Mouse (Mus musculus): Measurements from ENCODE around the gene BC048679. TPM values are rescaled to one million over a fixed set of nuclear protein-coding genes. Genes with fewer than 3 reads are reported as not detected.
A peak's percentile ranks its signal among the peaks of the same experiment; 100 is the strongest.

The BC048679 gene
- polyA plus RNA-seq, 2 experiments = not detected

DNA sequence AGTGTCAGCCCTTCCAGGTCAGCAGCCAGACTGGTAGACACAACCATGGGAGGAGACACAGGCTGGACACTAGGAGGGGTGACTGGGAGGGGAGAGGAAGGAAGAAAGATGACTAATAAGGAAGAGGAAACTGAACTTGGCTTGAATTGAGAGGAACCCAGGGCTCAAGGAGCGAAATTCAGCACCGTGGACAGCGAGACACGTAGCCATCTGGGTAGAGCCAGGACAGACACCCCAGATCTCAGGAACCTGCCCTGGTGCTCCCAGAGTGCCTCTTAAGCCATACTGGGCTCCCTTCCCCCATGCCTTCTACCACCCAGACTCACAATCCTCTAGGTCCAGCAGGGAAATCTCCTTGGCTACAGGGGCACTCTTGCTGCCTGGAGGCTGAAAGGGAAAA lies 34.0 kb downstream of the BC048679 start:
- no peak overlapping the region for H3K9ac ChIP-seq (replicated peaks)
- no peak overlapping the region for H3K4me3 ChIP-seq (ENCODE audit: insufficient read depth in 1 of 2, low read depth in 2 of 2, low read length in 2 of 2)
- no peak for TF ChIP-seq EP300 (IDR thresholded peaks at IDR 0.05; ENCODE audit: low read depth)
- no peak for TF ChIP-seq CTCF (IDR thresholded peaks at IDR 0.05; ENCODE audit: low read depth)
- DNase-seq (ENCODE audit: low read depth in 3 of 3, low spot score in 3 of 3) (peak; percentile 3 to 12 (median 7)), ATAC-seq (ENCODE audit: insufficient read depth) (no peak)
- 0% methylated on average over 4 of the region's 4 CpGs for WGBS (ENCODE audit: insufficient replicate concordance)
- no peaks in the 10 kb centered on the region for H3K27me3 ChIP-seq (ENCODE audit: control insufficient read depth, insufficient read depth, low read length)
- H3K9me3 ChIP-seq (ENCODE audit: control insufficient read depth, low read length) = no peaks in the 10 kb centered on the region
- no peak overlapping the region for H3K27ac ChIP-seq
- H3K4me1 ChIP-seq (replicated peaks; ENCODE audit: control insufficient read depth in 2 of 2, insufficient read depth in 2 of 2, low read length in 1 of 2) = no peaks in the 10 kb centered on the region
- no peak overlapping the region for H3K4me2 ChIP-seq (ENCODE audit: low read depth)
- no peaks in the 10 kb centered on the region for H3K36me3 ChIP-seq (replicated peaks; ENCODE audit: control insufficient read depth, insufficient read depth, low read depth)

GRCm38 (mm10) chr7:81462815-81463214 lies 35.3 kb downstream of the BC048679 start:
- TF ChIP-seq EP300 (IDR thresholded peaks at IDR 0.05; ENCODE audit: low read depth) (no peak), CTCF (IDR thresholded peaks at IDR 0.05; ENCODE audit: low read depth) (no peak)
- no peak overlapping the region for H3K4me3 ChIP-seq (ENCODE audit: insufficient read depth in 1 of 2, low read depth in 2 of 2, low read length in 2 of 2)
- H3K9ac ChIP-seq (replicated peaks) = no peak overlapping the region
- H3K36me3 ChIP-seq (replicated peaks; ENCODE audit: control insufficient read depth, insufficient read depth, low read depth) = no peaks in the 10 kb centered on the region
- H3K9me3 ChIP-seq (ENCODE audit: control insufficient read depth, low read length) = no peaks in the 10 kb centered on the region
- no peak for DNase-seq (ENCODE audit: low read depth in 3 of 3, low spot score in 3 of 3)
- no peak overlapping the region for H3K4me2 ChIP-seq (ENCODE audit: low read depth)
- no peak for ATAC-seq (ENCODE audit: insufficient read depth)
- whole genome bisulfite sequencing (ENCODE audit: insufficient replicate concordance) = 52% methylated on average over 3 of the region's 3 CpGs
- H3K27me3 ChIP-seq (ENCODE audit: control insufficient read depth, insufficient read depth, low read length) = no peaks in the 10 kb centered on the region; the same call in 1 of the 2 replicates
- no peak overlapping the region for H3K27ac ChIP-seq
- no peaks in the 10 kb centered on the region for H3K4me1 ChIP-seq (replicated peaks; ENCODE audit: control insufficient read depth in 2 of 2, insufficient read depth in 2 of 2, low read length in 1 of 2)

- H3K9me3 ChIP-seq (ENCODE audit: control insufficient read depth, low read length) = no peaks in the 10 kb centered on the region
- no peak within 1 kb of the TSS for H3K9ac ChIP-seq (replicated peaks)
- 4% methylated on average over 28 of the region's 28 CpGs for WGBS (ENCODE audit: insufficient replicate concordance)
- no peak for DNase-seq (ENCODE audit: low read depth in 3 of 3, low spot score in 3 of 3)
- peaks cover 58% of the 10 kb centered on the region for H3K27me3 ChIP-seq (ENCODE audit: control insufficient read depth, insufficient read depth, low read length)
- H3K4me2 ChIP-seq (ENCODE audit: low read depth) = peak within 1 kb of the TSS; percentile 43
- peak within 1 kb of the TSS; percentile 8 to 19; a peak in 2 of 4 replicates for H3K4me3 ChIP-seq (ENCODE audit: insufficient read depth in 1 of 2, low read depth in 2 of 2, low read length in 2 of 2)
- H3K27ac ChIP-seq = no peak within 1 kb of the TSS
- no peaks in the 10 kb centered on the region for H3K4me1 ChIP-seq (replicated peaks; ENCODE audit: control insufficient read depth in 2 of 2, insufficient read depth in 2 of 2, low read length in 1 of 2)
- no peaks in the 10 kb centered on the region for H3K36me3 ChIP-seq (replicated peaks; ENCODE audit: control insufficient read depth, insufficient read depth, low read depth)
- no peak for ATAC-seq (ENCODE audit: insufficient read depth)
- no peak for TF ChIP-seq EP300 (IDR thresholded peaks at IDR 0.05; ENCODE audit: low read depth)
- no peak for TF ChIP-seq CTCF (IDR thresholded peaks at IDR 0.05; ENCODE audit: low read depth)
Measured at GRCm38 (mm10) chr7:81455155-81455651, 42.9 kb downstream of the BC048679 start, which contains the start of gene Cpeb1. Gene Cpeb1, minus strand, starts transcription at chr7:81455465.

GRCm38 (mm10) chr7:81454331-81455039 lies 43.6 kb downstream of the BC048679 start:
- Histone ChIP-seq H3K36me3 (replicated peaks; ENCODE audit: control insufficient read depth, insufficient read depth, low read depth) (no peaks in the 10 kb centered on the region), H3K9me3 (ENCODE audit: control insufficient read depth, low read length) (no peaks in the 10 kb centered on the region), H3K4me3 (ENCODE audit: insufficient read depth in 1 of 2, low read depth in 2 of 2, low read length in 2 of 2) (peak overlapping the region in 1 of 2 experiments; percentile 19; a peak in 2 of 4 replicates), H3K27me3 (ENCODE audit: control insufficient read depth, insufficient read depth, low read length) (peaks cover 58% of the 10 kb centered on the region), H3K9ac (replicated peaks) (no peak overlapping the region), H3K27ac (no peak overlapping the region), H3K4me2 (ENCODE audit: low read depth) (peak overlapping the region; percentile 43), H3K4me1 (replicated peaks; ENCODE audit: control insufficient read depth in 2 of 2, insufficient read depth in 2 of 2, low read length in 1 of 2) (no peaks in the 10 kb centered on the region)
- ATAC-seq (ENCODE audit: insufficient read depth) (no peak), DNase-seq (ENCODE audit: low read depth in 3 of 3, low spot score in 3 of 3) (no peak)
- 1% methylated on average over 78 of the region's 87 CpGs for WGBS (ENCODE audit: insufficient replicate concordance)
- TF ChIP-seq CTCF (IDR thresholded peaks at IDR 0.05; ENCODE audit: low read depth) = no peak

- DNase-seq (ENCODE audit: low read depth in 3 of 3, low spot score in 3 of 3) (no peak), ATAC-seq (ENCODE audit: insufficient read depth) (no peak)
- no peak overlapping the region for H3K27ac ChIP-seq
- peak overlapping the region in 1 of 2 experiments; percentile 19; a peak in 2 of 4 replicates for H3K4me3 ChIP-seq (ENCODE audit: insufficient read depth in 1 of 2, low read depth in 2 of 2, low read length in 2 of 2)
- H3K36me3 ChIP-seq (replicated peaks; ENCODE audit: control insufficient read depth, insufficient read depth, low read depth) = no peaks in the 10 kb centered on the region
- peaks cover 58% of the 10 kb centered on the region for H3K27me3 ChIP-seq (ENCODE audit: control insufficient read depth, insufficient read depth, low read length)
- no peak overlapping the region for H3K9ac ChIP-seq (replicated peaks)
- no peaks in the 10 kb centered on the region for H3K4me1 ChIP-seq (replicated peaks; ENCODE audit: control insufficient read depth in 2 of 2, insufficient read depth in 2 of 2, low read length in 1 of 2)
- TF ChIP-seq CTCF (IDR thresholded peaks at IDR 0.05; ENCODE audit: low read depth) (0 out of 2 replicates have a peak, but pooled peaks have one; percentile 11), EP300 (IDR thresholded peaks at IDR 0.05; ENCODE audit: low read depth) (no peak)
- H3K4me2 ChIP-seq (ENCODE audit: low read depth) = peak overlapping the region; percentile 43; the same call in 1 of the 2 replicates
- WGBS (ENCODE audit: insufficient replicate concordance) = 6% methylated on average over 71 of the region's 84 CpGs
- no peaks in the 10 kb centered on the region for H3K9me3 ChIP-seq (ENCODE audit: control insufficient read depth, low read length)
Measured at GRCm38 (mm10) chr7:81453443-81454274, 44.4 kb downstream of the BC048679 start.

Measured in liver, embryonic 14.5 days (tissue).